Mouse (Mus musculus) hematopoietic stem cell, adult 5-6 weeks (primary cell): Measurements from ENCODE around the gene Fbxl22. TPM values are rescaled to one million over a fixed set of nuclear protein-coding genes. Genes with fewer than 3 reads are reported as not detected.

Experiments used
- ATAC-seq, 2 experiments: fragments of 125-278 bp in 1 of 2; replicated peaks in 1 of 2; 2 replicates each; pipeline ENCODE4 v1.8.0; 2016 to 2017; ENCODE audit warnings: inconsistent platforms in 2 of 2, mild to moderate bottlenecking in 2 of 2, moderate number of reproducible peaks in 2 of 2, low read depth in 1 of 2, moderate TSS enrichment in 1 of 2; ENCODE audit not compliant: low FRiP score in 2 of 2, poor library complexity in 2 of 2, severe bottlenecking in 2 of 2, insufficient read depth in 1 of 2, low TSS enrichment in 1 of 2
- total RNA-seq: library from RNA; stranded (forward); fragments of 172-1452, 232-1000 nt; gene quantifications from 2 replicates; pipeline ENCODE4 v1.2.3, GENCODE M21; 2017

Gene Fbxl22
- total RNA-seq, 1 experiment from 2014 or later = 2.3 TPM

GRCm38 (mm10) chr9:66511580-66512350 is 2.6 kb downstream of the Fbxl22 start:
- ATAC-seq = peak; percentile 43 to 60

- no peak for ATAC-seq
Observed at GRCm38 (mm10) chr9:66510944-66511343, 3.4 kb downstream of the Fbxl22 start.

GRCm38 (mm10) chr9:66510351-66510841 is 4.0 kb downstream of the Fbxl22 start:
- no peak for ATAC-seq

- ATAC-seq = no peak
Observed at GRCm38 (mm10) chr9:66508890-66509399, 5.4 kb downstream of the Fbxl22 start.

- ATAC-seq = no peak
Observed at GRCm38 (mm10) chr9:66507684-66508083, 6.7 kb downstream of the Fbxl22 start.

- ATAC-seq = no peak
Observed at GRCm38 (mm10) chr9:66506424-66506823, 8.0 kb downstream of the Fbxl22 start.

GRCm38 (mm10) chr9:66506011-66506410 is 8.4 kb downstream of the Fbxl22 start:
- ATAC-seq = no peak

GRCm38 (mm10) chr9:66505141-66505917 is 9.1 kb downstream of the Fbxl22 start:
- ATAC-seq = peak; percentile 80 to 83

- ATAC-seq = no peak
Observed at GRCm38 (mm10) chr9:66504518-66504917, 9.9 kb downstream of the Fbxl22 start.

- ATAC-seq = no peak
Observed at GRCm38 (mm10) chr9:66503879-66504411, 10.4 kb downstream of the Fbxl22 start.

GRCm38 (mm10) chr9:66501248-66501647 is 13.1 kb downstream of the Fbxl22 start:
- ATAC-seq = no peak

GRCm38 (mm10) chr9:66493992-66494391 is 20.4 kb downstream of the Fbxl22 start:
- ATAC-seq = no peak

GRCm38 (mm10) chr9:66492361-66492760 is 22.0 kb downstream of the Fbxl22 start:
- no peak; a peak in 1 of 4 replicates for ATAC-seq

GRCm38 (mm10) chr9:66488786-66489185 is 25.6 kb downstream of the Fbxl22 start:
- no peak for ATAC-seq

- ATAC-seq = no peak
Observed at GRCm38 (mm10) chr9:66483429-66483828, 31.0 kb downstream of the Fbxl22 start.

GRCm38 (mm10) chr9:66477785-66478184 is 36.6 kb downstream of the Fbxl22 start:
- no peak for ATAC-seq

- peak in 1 of 2 experiments; percentile 32; a peak in 1 of 4 replicates for ATAC-seq
Observed at GRCm38 (mm10) chr9:66465087-66465486, 49.3 kb downstream of the Fbxl22 start.
